Mouse (Mus musculus): ENCODE results near the gene Gdpd5. TPM values are rescaled to one million over a fixed set of nuclear protein-coding genes. Genes with fewer than 3 reads are reported as not detected.
A peak's percentile ranks its signal among the peaks of the same experiment; 100 is the strongest.

Gdpd5 gene
- total RNA-seq (2021) = 10 to 100 TPM; 54.4 to 63.0 TPM

DNA sequence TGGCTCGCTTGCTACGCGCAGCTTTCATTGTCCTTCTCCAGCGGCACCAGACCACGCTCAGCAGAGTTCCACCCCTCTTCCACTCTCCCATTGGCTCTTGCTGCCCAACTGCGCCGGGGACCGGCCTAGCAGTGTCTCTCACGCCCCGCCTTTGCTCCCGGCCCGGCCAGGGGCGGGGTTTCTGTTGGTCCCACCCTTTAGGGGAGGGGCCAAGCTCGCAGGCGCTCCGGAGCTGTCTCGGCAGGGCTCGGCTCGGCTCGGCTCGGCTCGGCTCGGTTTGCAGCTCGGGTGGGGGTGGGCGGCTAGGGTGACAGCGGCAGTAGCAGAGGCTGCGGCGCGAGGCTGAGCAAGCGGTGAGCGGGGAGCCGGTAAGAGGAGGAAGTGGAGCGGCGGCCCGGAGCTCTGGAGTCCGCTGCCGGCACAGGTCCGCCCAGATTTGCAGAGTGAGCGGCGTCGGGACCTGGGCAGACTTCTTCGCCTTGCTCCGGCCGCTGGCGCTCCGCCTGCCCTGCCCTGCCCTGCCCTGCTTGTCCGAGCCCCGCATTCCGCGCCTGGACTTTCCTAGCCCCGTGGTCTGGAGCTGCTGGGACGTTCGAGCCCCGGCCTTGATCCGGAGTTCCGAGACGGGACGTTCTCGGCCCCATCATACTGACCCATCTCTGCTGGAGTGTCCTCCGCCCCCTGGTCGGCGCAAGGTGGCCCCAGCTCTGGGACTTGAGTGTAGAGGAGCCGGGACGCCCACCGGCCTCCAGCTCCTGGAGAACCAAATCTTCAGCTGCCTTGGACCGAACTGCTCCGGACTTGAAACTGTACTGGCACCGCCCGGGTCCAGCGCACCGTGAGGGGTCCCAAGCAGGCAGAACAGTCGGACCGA is at the start of gene Gdpd5:
Gene Gdpd5, plus strand, starts transcription at position 201 of the 874 bp plus-strand sequence.
- intact Hi-C loops (cut with DNase I) = no loop called here
- peak; percentile 99 for DNase-seq

DNA sequence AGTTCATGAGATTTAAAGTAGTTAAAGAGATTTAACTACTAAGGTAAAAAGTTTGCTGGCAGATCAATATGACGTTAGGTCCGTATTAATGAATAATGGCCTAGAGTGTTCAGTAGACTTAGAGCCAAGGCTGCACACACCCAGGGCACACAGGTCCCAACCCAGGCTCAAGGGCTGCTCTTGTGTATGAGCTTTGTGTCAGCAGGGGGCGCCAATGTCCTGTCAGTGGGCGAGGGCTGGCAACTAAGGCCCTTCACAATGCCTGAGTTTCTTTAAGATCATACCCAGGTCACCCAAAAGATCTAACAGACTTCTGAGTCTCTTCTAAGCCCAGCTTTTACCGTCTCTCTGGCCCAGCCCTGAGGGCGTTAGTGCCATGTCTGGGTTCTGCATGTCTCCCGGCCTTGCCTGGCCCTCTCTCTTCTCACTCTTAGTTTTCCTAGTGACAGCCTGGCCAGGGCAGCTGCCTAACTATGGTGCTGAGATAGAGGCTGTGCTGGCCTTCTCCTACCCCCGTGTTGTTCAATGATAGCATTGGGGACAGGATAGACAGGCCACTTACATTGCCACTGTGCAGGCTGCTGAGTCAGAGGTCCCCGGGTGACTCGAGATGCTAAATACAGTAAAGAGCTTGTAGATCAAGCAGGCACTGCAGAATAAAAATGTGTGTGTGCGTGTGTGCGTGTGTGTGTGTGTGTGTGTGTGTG is 48.3 kb upstream of the Gdpd5 start:
- DNase-seq = peak; percentile 88
- intact Hi-C loops (cut with DNase I) = loop anchor here (5.0 kb wide), 1 partner anchor 34 kb away; no protein-coding TSS in a partner anchor

DNA sequence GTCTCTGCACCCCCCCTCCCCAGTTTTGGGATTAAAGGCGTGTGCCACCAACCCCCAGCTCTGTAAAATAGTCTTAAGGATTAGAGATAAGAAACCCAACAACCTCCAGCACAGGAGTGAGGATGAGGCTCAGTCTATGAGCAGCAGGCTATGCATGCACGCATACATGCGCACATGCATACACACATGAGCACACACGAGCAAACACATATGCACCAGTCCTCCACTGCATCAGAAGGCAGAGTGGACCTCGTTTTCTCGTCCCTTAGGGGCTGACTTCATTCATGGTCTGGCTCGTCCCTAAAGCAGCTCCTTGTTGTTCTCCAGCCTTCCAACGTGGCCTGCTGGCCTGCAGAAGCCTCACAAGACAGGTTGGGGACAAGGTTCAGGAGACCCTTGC is 40.5 kb upstream of the Gdpd5 start:
- no peak for DNase-seq
- intact Hi-C loops (cut with DNase I) = no loop called here

DNA sequence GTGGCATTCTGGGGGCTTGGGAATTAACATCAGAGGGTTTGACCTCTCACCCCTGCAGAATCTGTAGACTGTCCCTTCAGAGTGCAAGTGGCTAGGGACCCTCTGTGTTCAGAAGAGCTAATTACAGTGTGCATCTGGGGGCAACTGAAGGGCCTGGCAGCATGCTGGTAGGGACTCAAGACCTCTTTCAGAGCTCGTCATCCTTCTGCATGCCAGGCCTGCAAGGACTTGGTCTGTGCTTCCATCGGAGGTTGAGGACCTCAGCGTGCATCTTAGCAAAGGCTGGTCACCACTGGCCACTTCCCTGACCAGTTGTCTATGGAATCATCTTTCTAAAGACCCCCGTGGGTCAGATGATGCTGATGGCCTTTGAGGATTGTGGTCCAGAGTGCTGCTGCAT is 37.6 kb upstream of the Gdpd5 start:
- no peak for DNase-seq
- intact Hi-C loops (cut with DNase I) = no loop called here

DNA sequence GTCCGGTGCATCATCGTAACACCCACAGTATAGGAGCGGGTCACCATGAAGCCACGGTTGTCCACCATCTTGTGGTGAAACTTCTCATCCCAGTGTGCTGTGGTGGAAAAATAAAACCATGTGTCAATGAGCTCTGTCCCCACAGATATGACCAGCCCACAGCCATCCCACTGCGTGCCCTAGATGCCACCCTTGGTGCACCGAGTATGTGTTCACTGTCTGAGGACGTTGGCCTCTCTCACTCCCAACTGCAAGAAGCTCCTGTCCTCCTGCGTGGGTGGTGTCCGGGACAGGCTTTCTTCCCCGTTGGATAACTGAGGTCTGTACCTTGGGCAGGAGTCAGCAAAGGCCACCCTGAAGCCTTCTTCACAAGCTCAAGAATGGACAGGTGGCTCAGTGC is 33.9 kb upstream of the Gdpd5 start:
- no peak for DNase-seq
- intact Hi-C loops (cut with DNase I) = no loop called here

DNA sequence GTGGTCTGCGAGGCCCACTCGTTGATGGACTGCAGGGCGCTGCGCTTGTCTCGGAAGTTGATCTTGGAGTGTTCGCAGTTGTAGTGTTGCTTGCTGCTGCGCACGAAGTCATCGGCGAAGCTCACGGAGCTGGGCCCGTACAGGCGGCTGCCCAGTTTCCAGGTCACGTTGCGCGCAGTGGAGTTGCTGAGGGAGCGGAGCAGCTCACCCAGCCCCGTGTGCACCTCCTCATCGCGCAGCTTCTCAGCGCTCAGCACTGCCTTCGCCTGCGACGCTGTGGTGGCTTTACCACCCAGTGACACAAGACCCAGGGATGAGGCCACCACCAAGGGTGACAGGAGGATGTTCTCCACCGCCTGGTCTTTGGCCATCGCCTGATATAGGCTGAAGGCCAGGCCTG is 32.3 kb upstream of the Gdpd5 start:
- intact Hi-C loops (cut with DNase I) = no loop called here
- DNase-seq = no peak

DNA sequence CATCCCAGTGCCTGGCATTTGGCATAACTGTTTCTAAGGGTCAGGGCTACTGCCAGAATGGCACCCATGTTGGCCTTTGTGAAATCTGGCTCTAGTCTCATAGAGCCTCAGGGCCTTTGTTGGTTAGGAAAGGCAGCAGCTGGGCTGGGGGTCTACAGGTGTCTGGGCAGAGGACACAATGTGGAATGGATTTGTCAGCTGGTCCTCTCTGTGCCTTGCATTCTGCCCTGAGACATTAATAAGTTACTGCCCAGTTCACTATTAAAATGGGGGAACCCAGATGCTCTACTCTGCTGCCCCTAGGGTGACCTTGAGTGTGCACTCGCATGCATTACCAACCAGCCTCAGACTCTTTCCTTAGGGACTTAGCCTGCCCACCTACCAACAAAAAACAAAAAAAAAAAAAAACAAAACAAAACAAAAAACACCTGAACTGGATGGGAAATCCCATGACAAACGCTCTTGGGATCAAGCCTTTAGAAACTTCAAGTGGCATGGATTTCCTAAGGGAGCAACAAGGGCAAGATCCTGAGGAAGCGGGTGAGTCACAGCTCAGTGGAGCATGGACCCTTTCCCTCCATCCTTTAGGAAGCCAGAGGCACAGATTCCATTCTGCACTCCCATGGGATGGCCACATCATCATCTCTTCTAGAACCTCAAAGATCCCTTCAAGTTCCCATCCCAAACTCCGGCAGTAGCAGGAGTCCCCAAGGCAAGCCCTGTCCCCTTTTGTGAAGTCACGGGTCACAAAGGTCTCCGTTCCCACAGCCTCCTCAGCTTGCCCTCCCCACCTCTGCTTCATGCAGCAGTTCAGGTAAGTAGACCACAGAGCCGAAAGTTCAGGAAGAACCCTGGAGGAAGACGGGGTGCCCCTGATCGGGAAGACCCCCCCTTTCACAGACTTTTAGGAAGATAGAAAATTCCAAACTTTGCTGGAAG is 31.2 kb upstream of the Gdpd5 start:
- intact Hi-C loops (cut with DNase I) = no loop called here
- DNase-seq = no peak

DNA sequence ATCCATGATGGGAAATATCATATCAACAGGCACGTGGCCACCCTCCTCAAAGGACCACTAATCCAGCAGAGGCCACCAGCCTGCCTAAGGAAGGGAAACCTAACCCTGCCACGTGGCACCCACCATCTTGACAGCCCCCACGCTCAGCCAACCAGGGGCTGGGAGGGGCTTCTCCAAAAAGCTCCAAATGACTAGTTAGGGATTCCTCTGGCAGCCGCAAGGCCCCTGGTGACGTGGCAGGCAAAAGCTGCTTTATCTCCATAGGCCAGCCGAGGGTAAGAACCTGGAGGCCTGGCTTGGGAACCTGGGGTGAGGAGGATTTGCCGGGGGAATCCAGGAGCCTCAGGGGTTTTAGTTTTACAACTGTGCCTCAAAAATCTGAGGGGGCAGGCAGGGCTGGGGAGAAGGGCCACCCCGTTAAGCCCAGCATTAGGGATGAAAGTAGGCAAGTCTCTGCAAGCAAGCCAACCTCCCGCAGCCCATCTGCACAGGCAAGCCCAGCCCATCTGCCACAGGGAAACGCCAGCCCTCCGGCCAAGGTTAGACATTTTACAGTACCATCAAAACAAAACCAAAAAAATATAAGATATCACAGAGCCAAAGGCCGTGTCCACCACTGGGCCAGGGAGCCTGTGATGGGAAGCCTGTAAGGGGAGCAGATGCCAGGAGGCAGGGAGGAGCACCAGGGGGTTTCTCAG is 30.0 kb upstream of the Gdpd5 start:
- intact Hi-C loops (cut with DNase I) = no loop called here
- DNase-seq = peak; percentile 78

DNA sequence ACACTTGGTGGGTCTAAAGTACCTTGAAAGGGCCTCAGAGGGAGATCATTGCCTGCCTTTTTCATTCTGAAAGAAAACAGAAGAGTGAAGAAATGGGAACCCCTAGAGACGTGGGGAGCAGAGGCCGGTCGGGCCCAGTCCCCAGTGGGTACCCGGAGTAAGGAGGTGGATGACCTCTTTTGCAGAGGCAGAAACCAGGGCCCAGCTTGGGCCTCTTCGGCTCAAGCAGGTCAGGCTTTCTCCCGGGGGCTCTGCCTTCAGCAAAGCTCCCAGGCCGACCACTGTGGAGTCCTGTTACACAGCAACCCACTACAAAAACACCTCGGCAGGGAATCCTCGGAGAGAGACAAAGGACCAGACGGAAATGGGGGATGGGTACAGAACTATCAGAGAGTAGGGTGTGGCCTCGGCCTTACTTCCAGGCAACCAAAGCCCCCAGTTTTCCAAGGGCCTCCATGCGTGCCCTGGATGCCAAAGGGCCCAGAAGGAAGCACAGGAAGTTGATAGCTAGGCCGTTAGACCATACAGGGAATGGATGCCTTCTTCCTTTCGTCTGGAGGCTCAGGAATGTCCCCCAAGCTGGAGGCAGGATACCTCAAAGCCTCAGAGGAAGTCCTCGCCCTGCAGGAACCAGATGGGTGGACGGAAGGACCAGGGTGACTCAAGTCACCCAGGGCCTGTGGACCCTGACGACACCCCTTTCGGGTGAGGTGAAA is 29.3 kb upstream of the Gdpd5 start:
- intact Hi-C loops (cut with DNase I) = no loop called here
- peak; percentile 45 for DNase-seq

DNA sequence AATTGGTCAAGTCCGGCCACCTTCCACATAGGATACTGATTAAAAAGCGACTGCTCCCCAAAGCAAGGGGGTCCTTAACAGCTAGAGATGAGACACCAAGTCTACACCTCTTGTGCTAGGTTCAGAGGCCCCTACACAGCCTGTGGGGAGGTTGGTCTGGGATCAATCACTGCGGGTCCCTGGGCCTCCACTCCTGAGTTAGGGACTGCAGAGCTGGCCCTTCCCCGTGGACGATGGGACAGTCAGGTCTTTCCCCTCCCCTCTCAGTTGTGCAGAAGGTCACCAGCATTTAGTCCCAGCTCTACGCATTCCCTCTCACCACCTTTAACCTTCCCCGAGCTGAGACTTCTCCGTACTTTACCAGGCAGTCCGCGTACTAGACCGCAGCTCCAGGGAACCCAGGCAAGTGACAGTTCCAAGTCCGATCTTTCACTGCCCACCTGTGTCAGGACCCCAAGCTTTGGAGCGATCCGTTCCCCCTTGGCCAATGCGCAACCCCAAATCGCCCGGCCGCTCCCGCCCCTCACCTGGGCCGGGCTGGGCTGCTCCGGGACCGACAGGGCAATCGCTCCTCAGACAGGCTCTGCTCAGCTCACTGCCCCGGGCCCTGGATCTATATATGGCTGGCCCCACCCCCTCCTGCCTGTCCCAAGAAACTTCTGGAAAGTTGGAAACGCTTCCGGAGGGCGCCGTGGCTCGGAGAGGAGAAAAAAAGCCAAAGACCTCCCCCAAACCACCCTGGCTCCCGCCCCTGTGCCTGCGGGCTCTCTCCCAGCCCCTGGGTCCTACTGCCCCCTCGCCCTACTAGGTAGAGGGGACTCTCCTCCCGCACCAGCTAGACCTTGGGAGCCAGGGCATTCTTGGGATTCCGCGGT is 28.5 kb upstream of the Gdpd5 start, which contains the start of gene Serpinh1:
Gene Serpinh1, minus strand, starts transcription at position 714 of the 875 bp plus-strand sequence.
- intact Hi-C loops (cut with DNase I) = no loop called here
- peak; percentile 79 for DNase-seq

DNA sequence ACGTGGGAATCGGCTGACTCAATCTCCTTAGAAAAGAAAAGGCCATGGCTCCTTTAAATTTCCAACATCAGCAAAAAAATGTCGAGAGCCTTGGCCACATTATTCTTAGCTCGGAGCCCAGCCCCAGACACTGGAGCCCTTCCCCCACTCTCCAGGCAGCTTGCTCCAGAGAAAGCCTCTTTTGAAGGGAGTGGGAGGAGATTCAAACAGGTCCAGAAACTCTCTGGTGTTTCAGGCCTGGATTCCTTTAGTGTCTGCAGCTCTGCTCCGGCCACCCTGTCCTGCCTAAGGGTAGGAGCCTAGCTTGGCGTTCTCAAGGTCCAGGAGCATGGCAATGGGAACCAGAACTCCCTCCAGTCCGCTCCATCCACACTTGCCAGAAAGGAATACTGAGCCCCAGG is 25.5 kb upstream of the Gdpd5 start:
- intact Hi-C loops (cut with DNase I) = loop anchor here (5.0 kb wide), 1 partner anchor 88 kb away; the partner anchor contains the start of gene Map6
- DNase-seq = peak; percentile 67

DNA sequence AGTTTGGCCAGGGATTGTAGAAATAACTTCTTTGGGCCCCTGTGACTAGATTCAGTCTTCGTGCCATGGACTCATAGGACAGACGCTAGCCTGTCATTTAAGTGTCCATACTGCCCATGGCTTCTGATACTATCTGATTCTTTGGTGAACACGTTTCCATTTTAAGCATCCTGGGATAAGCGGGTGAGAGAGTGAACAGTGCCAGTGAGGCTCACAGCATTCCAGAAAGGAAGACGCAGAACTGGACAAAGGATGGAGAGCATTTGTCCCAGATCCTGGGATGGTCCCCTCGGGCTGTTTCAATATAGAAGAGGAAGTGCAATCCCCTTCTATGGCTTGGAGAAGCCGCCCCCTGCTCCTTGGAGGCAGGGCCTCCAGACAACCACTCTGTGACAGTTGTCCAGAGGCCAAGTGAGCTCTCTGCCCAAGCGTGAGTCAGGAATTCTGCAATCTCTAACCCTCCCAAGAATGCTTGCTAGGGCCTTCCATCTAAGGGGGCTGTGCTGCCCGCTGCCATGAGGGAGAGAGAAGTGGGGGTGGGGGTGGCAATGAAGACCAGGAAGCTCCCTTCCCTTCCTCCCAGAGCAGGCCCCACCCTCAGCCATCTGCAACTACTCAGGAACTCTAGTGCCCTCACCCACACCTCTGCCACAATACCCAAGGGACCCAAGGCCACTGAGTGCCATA is 24.8 kb upstream of the Gdpd5 start:
- intact Hi-C loops (cut with DNase I) = loop anchor here (5.0 kb wide), 1 partner anchor 89 kb away; the partner anchor contains the start of gene Map6
- DNase-seq = no peak

DNA sequence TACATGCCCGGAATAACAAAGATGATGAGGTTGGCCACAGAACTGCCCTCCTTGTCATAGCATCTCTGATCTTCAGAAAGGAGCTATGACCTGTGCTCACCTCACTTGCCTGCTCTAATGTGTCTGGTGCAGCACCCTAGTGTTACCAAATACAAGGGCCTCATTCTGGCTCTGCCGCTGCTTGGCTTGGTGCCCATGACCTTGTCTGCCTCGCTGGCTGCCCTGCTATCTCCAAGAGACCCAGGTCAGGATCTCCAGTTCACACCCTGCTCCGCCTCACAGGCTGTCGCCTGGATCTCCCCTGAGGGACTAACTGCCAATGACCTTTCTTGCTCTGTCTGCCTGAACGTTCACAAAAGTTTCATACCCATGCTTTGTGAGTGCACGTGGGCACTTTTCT is 24.0 kb upstream of the Gdpd5 start:
- DNase-seq = no peak
- intact Hi-C loops (cut with DNase I) = loop anchor here (5.0 kb wide), 1 partner anchor 90 kb away; the partner anchor contains the start of gene Map6

DNA sequence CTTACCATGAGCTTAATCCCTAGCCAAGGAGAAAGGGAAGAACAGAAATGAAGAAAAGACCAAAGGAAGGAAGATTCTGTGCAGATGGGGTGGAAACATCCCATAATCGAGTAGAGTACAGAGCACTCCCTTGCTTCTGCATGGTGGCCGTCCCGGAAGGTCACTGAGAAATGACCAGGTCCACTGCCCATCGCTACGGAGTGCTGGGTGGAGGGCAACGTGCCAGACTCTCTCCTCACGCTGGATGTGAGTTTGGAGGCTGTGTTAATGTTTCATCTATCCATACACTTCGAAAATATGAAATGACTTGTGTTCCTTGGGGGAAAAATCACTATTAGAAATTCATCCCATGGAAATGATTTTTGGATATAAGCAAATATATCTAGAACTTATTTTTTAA is 22.8 kb upstream of the Gdpd5 start:
- intact Hi-C loops (cut with DNase I) = loop anchor here (5.0 kb wide), 1 partner anchor 91 kb away; the partner anchor contains the start of gene Map6
- DNase-seq = no peak

DNA sequence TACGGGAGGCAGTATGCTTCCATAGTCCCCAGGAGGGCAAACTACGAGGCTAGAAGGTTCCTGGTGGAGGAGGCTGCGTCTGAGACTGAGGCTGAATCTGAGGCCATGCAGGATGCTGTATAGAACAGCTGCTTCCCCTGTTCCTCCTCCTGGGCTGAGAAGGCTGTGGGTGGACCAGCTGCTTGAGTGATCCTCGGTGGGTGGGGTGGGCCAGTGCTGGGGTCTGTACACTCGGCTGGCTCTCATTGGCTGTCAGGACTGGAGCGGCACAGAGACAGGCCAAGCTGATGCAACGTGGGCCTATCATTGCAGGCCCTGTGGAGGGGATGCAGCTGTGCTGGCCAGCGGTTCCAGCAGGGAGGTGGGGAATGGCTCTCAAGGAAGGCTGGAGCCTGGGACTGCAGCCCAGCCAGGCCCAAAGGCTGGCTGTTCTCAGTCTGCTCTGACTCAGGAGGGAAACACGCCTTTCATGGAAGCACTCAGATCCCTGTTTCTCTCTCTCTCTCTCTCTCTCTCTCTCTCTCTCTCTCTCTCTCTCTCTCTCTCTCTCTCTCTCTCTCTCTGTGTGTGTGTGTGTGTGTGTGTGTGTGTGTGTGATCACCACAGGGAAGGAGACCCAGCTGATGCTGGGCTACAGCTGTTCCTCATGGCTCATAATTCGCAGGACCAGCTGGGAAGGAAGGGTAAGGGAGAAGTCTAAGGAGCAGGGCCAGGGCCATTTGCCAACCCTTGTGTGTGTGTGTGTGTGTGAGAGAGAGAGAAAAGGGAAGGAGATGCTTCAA is 21.0 kb upstream of the Gdpd5 start:
- peak; percentile 89 for DNase-seq

DNA sequence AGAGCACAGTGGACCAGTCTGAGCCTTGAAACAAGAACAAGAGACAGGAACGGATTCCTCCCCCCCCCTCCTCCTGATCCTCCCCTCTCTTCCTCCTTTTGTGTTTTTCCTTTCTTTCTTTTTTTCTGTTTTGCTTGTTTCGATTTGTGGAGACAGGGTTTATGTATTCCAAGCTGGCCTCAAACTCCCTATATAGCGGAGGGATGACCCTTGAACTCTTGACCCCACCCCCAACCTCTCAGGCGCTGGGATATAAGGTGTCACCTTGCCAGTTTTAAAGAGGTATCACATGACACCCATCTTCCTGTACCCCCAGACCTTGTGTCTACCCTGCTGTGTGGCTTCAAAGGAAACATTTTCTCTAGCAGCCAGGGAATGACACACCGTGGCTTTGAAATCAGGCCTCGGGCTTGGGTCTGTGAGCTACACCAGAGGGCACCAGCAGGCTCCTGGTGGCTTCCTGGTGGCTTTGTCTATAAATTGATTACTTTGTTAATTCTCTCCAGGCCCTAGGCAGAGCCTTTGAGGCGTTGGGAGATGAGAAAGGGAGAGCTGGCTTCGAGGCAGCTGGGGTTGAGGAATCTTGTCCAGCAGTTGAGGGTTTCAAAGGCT is 20.3 kb upstream of the Gdpd5 start:
- DNase-seq = no peak
- intact Hi-C loops (cut with DNase I) = no loop called here

More for the DNA sequence above, 21.0 kb upstream of the Gdpd5 start:
- intact Hi-C loops (cut with DNase I) = no loop called here

All from left cerebral cortex, postnatal 4 days (tissue).